Mouse (Mus musculus) embryonic facial prominence, embryonic 10.5 days (tissue): ENCODE measurements around the gene Col6a5. TPM values are rescaled to one million over a fixed set of nuclear protein-coding genes. Genes with fewer than 3 reads are reported as not detected.

Source experiments
- DNase-seq: peaks from one replicate; pipeline ENCODE4 v3.0.0-alpha.2; 2017; ENCODE audit warnings: low spot score
- H3K27ac ChIP-seq: fragments of 300-500 bp; sonication (generic); replicated peaks from 2 replicates; pipeline ENCODE4 v1.5.1; 2016; ENCODE audit warnings: mild to moderate bottlenecking
- H3K27me3 ChIP-seq: fragments of 300-500 bp; sonication (generic); replicated peaks from 2 replicates; pipeline ENCODE4 v1.6.1; 2016; ENCODE audit warnings: low read depth, mild to moderate bottlenecking; ENCODE audit not compliant: poor library complexity, severe bottlenecking
- H3K36me3 ChIP-seq: fragments of 300-500 bp; sonication (generic); replicated peaks from 2 replicates; pipeline ENCODE4 v1.6.1; 2016; ENCODE audit warnings: mild to moderate bottlenecking, moderate library complexity
- H3K4me1 ChIP-seq: fragments of 300-500 bp; sonication (generic); 2 replicates; pipeline ENCODE4 v1.6.1; 2016
- H3K4me3 ChIP-seq: fragments of 300-500 bp; sonication (generic); 2 replicates; pipeline ENCODE4 v1.5.1; 2016; ENCODE audit warnings: mild to moderate bottlenecking, moderate library complexity
- H3K9me3 ChIP-seq: fragments of 300-500 bp; sonication (generic); 2 replicates; pipeline ENCODE4 v1.6.1; 2016; ENCODE audit warnings: mild to moderate bottlenecking
- WGBS: fragments of 180-500 bp; shearing (Covaris S2); methylation state at CpG from one replicate; pipeline ENCODE4 v1.1.7; 2016; 5-methylcytosine and 5-hydroxymethylcytosine counted together
- polyA plus RNA-seq: library from polyadenylated mRNA; unstranded; fragments of >200 nt; fragmentation: Nextera tagmentation; extraction: Ambion mirVana; gene quantifications from 2 replicates; pipeline ENCODE4 v1.2.1, GENCODE M21; 2016

Col6a5 gene
- not detected in 2 replicates for polyA plus RNA-seq

DNA sequence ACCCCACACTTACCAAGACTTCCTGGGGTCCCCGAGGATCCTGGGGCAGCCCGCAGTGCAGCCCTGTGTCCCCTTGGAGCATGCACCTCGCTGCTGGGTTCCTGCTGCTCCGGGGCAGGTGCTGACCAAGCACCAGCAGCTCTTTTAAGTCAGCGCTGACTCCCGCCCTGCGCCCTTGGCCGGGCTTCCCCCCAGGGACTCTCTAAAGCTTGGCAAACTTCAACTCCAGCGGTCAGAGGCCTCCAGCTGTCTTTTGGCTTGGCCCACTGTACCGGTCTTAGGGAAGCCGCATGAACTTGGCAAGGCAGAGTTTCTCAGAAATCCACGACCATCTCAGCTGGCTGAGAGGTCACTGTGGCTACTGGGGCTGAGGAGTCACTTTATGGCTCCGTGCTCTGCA lies at the start of gene Col6a5:
Gene Col6a5 (minus strand): TSS at position 111 of the 400 bp plus-strand sequence.
- Histone ChIP-seq H3K36me3 (no peaks in the 10 kb centered on the region), H3K9me3 (no peaks in the 10 kb centered on the region), H3K27ac (no peak within 1 kb of the TSS), H3K4me1 (peaks cover 11% of the 10 kb centered on the region), H3K4me3 (no peak within 1 kb of the TSS), H3K27me3 (peaks cover 16% of the 10 kb centered on the region)
- DNase-seq, result no peak
- 18% methylated on average over 13 of the region's 13 CpGs for WGBS

DNA sequence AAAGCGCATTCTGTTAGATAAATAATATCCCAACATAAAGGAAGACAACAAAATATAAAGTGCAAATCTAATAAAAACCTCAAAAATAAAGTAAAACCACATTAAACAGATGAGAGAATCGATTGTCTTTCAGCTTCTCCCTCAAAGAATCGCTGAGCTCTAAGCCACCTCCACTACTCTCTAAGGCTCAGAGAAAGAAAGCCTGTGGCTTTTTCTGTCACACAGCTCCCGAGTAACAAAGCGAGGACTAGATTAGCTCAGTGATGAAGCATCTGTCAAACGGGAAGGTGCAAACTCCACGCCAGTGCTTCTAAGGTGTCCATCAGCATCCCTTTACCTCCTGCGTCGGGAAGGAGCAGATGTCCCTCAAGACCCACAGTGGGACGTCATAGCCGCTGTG lies 37.5 kb upstream of the Col6a5 start:
- Histone ChIP-seq H3K9me3 (no peaks in the 10 kb centered on the region), H3K27ac (no peak overlapping the region), H3K4me1 (peaks cover 12% of the 10 kb centered on the region), H3K4me3 (no peak overlapping the region), H3K27me3 (no peaks in the 10 kb centered on the region), H3K36me3 (no peaks in the 10 kb centered on the region)
- no peak for DNase-seq
- WGBS, result 69% methylated on average over 11 of the region's 11 CpGs

DNA sequence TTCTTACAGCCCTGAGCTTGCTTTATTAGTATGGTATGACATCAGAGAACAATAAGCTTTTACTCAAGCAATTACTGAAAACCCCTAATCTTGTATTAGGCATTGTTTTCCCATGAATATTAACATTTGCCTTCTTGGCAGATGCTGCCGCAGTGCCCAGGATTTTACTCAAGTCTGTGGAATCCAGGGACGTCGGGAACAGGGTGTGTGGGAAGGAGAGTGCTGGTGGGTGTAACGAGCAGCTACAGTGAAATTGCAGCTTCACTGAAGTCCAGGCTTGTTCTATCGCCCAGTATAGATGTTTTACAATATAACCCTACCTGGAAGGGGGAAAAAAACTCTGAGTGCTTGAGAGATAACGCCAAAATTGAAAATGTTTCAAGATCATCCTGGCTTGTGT lies 32.0 kb upstream of the Col6a5 start:
- H3K4me3 ChIP-seq, result no peak overlapping the region

DNA sequence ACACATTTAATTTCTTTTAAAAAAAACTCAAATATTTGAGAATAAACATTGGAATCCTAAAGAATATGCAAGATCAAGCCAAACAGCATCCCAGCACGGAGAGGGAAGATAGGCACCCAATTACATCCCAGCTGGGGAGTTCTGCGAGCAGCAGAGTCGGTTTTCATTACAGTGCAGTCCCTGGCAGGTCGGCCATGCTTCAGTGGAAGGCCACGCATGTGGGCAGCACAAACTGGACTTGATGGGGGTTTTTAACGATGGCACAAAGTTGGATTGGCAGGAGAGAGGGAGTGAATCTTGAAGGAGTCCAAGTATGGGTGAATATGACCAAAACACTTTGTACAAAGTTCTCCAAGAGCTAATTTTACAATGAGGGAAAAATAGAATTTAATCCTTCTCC lies 29.7 kb upstream of the Col6a5 start:
- 80% methylated on average over 6 of the region's 6 CpGs for WGBS
- H3K27ac ChIP-seq, result no peak overlapping the region

More for the DNA sequence above, 32.0 kb upstream of the Col6a5 start:
- Histone ChIP-seq H3K36me3 (no peaks in the 10 kb centered on the region), H3K27ac (no peak overlapping the region), H3K27me3 (no peaks in the 10 kb centered on the region), H3K4me1 (no peaks in the 10 kb centered on the region), H3K9me3 (no peaks in the 10 kb centered on the region)
- no peak for DNase-seq
- 81% methylated on average over 6 of the region's 6 CpGs for WGBS

DNA sequence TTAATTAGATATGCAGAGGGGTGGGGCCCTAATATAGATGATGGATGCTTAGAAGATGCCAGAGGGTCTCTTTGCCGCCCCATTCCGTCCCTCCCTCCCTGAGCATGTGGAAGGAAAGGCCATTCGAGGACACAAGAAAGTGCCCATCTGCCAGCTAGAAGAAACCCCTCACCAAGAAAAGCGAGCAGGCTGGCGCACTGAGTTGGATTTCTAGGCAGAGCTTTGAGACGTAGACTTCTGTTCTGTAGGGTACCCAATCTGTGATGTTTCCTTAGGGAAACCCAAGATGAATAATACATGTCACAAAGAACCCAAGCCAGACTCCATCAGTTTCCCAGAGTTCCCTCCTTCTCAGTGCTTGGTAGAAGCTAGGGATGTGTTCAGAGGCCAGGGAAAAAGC lies 29.0 kb upstream of the Col6a5 start:
- H3K36me3 ChIP-seq, result no peaks in the 10 kb centered on the region
- WGBS, result 89% methylated on average over 6 of the region's 6 CpGs
- H3K27ac ChIP-seq, result no peak overlapping the region

More for the DNA sequence above, 29.7 kb upstream of the Col6a5 start:
- no peaks in the 10 kb centered on the region for H3K9me3 ChIP-seq
- peaks cover 1% of the 10 kb centered on the region; the same call in 1 of the 2 replicates for H3K4me1 ChIP-seq
- DNase-seq, result no peak
- H3K4me3 ChIP-seq, result no peak overlapping the region
- no peaks in the 10 kb centered on the region for H3K27me3 ChIP-seq
- H3K36me3 ChIP-seq, result no peaks in the 10 kb centered on the region

DNA sequence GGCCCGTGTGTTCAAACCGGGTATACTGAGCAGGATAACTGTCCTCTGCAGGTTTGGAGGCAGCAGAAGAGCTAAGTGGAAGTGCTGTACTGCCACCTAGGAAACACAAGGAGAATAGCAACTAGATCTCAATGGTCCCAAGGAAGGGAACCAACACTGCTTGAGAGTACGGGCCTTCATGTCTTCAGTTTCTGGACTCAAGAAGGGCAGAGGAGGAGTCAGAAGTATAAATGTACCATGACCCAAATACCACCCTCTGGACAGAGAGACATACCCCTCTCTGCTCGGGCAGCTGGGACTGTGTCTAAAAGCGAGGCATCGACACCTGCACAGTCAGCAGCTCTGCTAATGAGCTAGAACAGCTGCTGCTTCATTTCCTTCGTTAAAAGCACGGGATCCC lies 27.7 kb upstream of the Col6a5 start:
- H3K4me1 ChIP-seq, result peaks cover 4% of the 10 kb centered on the region; the same call in 1 of the 2 replicates
- DNase-seq, result no peak

More for the DNA sequence above, 29.0 kb upstream of the Col6a5 start:
- no peaks in the 10 kb centered on the region for H3K9me3 ChIP-seq
- no peak overlapping the region for H3K4me3 ChIP-seq
- H3K4me1 ChIP-seq, result peaks cover 4% of the 10 kb centered on the region; the same call in 1 of the 2 replicates
- H3K27me3 ChIP-seq, result no peaks in the 10 kb centered on the region
- no peak for DNase-seq

DNA sequence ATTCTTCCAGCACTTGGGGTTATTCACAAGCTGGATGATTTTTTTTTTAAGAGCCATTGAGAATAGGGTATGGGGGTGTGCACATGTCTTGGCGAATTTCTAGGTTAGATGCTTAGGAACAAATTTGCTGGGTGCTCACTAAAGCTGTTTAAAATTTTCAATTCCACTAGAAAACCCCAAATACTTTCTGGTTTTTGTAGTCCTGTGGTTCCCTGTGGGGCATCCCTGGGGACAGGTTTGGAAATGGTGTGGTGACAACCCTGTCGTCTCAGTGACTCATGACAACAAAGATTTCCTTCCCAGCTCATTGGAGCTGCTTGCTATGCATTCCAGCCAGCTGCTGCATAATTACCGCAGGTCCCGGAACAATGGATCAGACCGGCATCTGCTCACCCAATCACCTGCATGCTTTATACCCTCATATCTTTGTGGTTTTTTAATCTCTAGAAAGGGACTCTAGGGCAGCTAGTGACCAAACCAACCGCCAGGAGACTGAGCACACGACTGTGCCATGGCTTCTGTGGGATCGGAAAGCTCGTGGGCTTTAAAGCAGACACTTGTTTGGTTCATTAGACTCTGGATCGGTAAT lies 24.6 kb upstream of the Col6a5 start:
- Histone ChIP-seq H3K4me3 (no peak overlapping the region), H3K36me3 (no peaks in the 10 kb centered on the region), H3K27me3 (no peaks in the 10 kb centered on the region), H3K4me1 (peaks cover 8% of the 10 kb centered on the region), H3K9me3 (no peaks in the 10 kb centered on the region), H3K27ac (no peak overlapping the region)
- no peak for DNase-seq
- WGBS, result 26% methylated on average over 10 of the region's 10 CpGs

More for the DNA sequence above, 27.7 kb upstream of the Col6a5 start:
- no peaks in the 10 kb centered on the region for H3K36me3 ChIP-seq
- WGBS, result 76% methylated on average over 8 of the region's 8 CpGs
- no peaks in the 10 kb centered on the region for H3K27me3 ChIP-seq
- H3K27ac ChIP-seq, result no peak overlapping the region
- H3K4me3 ChIP-seq, result no peak overlapping the region
- no peaks in the 10 kb centered on the region for H3K9me3 ChIP-seq

DNA sequence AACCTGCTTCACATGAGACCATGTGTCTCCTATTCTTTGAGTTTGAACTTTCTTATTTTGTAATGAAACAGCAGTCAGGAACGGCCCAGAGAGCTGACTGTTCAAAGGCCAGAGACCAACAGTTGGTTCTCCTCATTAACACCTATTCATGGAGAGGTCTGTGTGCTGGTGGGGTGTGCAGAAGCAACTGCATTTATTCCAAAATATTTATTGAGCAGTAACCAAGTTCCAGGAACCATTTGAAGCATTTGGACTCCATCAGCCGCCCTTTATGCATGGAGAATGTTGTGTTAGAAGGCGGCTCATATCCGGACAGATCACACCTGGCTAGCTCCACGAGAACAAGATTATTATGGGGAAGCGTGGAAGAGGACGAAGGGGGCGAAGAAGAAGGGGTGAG lies 18.0 kb upstream of the Col6a5 start:
- H3K27ac ChIP-seq, result no peak overlapping the region
- H3K4me1 ChIP-seq, result peaks cover 4% of the 10 kb centered on the region; the same call in 1 of the 2 replicates
- no peaks in the 10 kb centered on the region for H3K9me3 ChIP-seq
- DNase-seq, result no peak
- WGBS, result 92% methylated on average over 8 of the region's 8 CpGs
- no peak overlapping the region for H3K4me3 ChIP-seq
- H3K27me3 ChIP-seq, result peaks cover 25% of the 10 kb centered on the region
- no peaks in the 10 kb centered on the region for H3K36me3 ChIP-seq

DNA sequence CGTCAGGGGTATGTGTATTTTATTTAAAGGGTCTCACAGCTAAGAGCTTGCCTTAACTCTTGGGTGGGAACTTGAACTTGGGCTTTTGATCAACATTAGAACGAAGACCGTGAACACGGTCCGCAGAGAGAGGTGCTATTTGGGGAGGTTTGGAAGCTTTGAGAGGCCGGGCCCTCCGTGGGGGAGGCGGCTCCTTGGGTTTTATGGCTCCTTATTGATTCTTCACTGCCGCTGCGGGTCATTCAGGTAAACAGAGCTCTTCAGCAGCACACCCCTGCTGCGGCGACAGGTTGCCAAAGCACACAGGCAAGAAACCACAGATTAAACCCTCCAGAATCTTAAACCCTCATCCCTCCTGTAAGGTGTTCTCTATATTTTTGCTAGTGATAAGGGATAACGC lies 16.4 kb upstream of the Col6a5 start:
- DNase-seq, result no peak
- no peak overlapping the region for H3K4me3 ChIP-seq
- H3K4me1 ChIP-seq, result peaks cover 4% of the 10 kb centered on the region; the same call in 1 of the 2 replicates
- H3K36me3 ChIP-seq, result no peaks in the 10 kb centered on the region
- no peaks in the 10 kb centered on the region for H3K9me3 ChIP-seq
- peaks cover 25% of the 10 kb centered on the region for H3K27me3 ChIP-seq
- WGBS, result 25% methylated on average over 13 of the region's 13 CpGs
- no peak overlapping the region for H3K27ac ChIP-seq

DNA sequence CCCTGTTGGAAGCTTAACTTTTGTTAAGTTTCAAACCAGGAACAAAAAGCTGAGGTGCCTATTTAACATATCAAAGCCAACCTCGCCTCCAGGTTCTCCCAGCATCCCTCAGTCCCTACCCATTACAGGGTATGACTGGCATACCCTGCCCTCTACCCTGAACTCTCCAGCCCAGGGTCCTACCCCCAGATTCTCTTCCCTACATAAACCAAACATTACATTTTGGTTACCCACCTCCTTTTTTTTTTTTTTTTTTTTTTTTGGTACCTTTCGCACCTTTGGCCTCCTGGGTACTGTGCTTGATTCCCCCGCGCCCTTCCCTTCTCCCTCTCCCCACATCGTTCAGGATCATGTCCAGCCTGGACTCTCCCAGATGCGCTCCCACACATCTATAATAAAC lies 15.9 kb upstream of the Col6a5 start:
- WGBS, result 40% methylated on average over 6 of the region's 6 CpGs
- Histone ChIP-seq H3K27ac (no peak overlapping the region), H3K27me3 (peaks cover 25% of the 10 kb centered on the region), H3K9me3 (no peaks in the 10 kb centered on the region), H3K36me3 (no peaks in the 10 kb centered on the region), H3K4me3 (no peak overlapping the region), H3K4me1 (peaks cover 4% of the 10 kb centered on the region; the same call in 1 of the 2 replicates)
- no peak for DNase-seq

DNA sequence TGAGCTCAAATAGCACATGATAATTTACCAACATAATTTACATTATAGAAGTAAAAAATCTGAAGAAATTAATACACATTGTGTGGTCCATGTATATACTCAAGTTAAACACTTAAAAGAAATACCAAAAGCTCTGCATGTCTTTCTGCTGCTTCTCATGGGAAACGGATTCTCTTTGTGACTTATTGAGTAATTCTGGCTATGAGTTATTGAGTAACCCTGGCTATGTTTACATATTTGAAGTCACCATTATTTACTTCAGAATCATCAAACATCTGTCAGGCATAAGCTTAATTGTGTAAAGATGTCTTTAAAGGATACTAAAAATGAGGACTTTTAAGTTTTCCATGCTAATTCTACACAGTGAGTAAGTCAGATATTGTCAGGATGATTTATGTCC lies 13.3 kb upstream of the Col6a5 start:
- peaks cover 25% of the 10 kb centered on the region for H3K27me3 ChIP-seq
- no peaks in the 10 kb centered on the region for H3K9me3 ChIP-seq
- DNase-seq, result no peak
- H3K36me3 ChIP-seq, result no peaks in the 10 kb centered on the region
- 91% methylated on average over 1 of the region's 1 CpGs for WGBS
- H3K4me1 ChIP-seq, result no peaks in the 10 kb centered on the region
- H3K4me3 ChIP-seq, result no peak overlapping the region
- H3K27ac ChIP-seq, result no peak overlapping the region

DNA sequence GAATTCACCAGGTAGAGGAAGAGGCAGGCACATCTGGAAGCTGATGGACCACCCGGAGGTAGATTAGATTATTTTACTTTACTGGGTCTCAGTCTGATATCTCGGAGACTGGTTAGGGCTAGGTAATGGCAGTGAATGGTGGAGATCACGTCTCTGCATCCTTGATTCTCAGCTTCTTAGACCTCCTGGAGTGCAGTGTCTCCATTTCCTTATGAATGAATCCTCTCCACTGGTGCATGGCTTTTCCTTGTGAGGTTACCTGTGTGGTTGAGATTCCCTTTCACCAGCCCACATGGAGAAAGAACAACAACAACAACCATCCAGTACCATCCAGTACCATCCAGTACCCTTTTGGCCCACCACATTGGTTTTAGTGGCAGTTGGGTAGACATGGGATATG lies 11.6 kb upstream of the Col6a5 start:
- no peaks in the 10 kb centered on the region for H3K4me1 ChIP-seq
- peaks cover 16% of the 10 kb centered on the region for H3K27me3 ChIP-seq
- H3K36me3 ChIP-seq, result no peaks in the 10 kb centered on the region
- no peak overlapping the region for H3K4me3 ChIP-seq
- H3K27ac ChIP-seq, result no peak overlapping the region
- 87% methylated on average over 3 of the region's 3 CpGs for WGBS
- H3K9me3 ChIP-seq, result no peaks in the 10 kb centered on the region
- no peak for DNase-seq

DNA sequence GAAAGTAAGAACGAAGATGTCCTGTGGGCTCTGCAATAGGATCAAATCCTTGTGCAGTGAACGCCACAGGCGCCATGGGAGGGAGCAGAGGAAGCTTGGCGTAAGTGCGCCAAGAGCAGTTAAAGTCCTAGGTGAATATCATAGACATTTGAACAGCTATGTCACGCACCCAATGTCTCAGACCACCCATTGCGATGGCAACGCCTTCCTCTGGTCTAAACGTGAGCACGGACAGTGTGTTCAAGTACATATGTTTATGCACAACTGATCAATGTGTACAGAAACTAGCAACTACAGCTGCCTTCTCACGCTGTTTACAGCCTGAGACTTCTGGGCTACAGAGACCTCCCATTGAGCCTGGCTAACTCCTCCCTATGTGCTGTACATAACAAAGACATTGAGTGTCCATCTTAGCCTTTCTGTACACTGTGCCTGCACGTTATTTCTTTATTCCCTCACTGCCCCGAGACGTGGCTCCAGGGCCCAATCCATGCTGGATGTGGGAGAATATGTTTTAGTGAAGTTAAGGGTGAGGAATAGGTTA lies 11.0 kb upstream of the Col6a5 start:
- WGBS, result 91% methylated on average over 14 of the region's 14 CpGs

More for the DNA sequence above, 11.0 kb upstream of the Col6a5 start:
- H3K9me3 ChIP-seq, result no peaks in the 10 kb centered on the region
- no peaks in the 10 kb centered on the region for H3K36me3 ChIP-seq
- no peak overlapping the region for H3K4me3 ChIP-seq
- no peaks in the 10 kb centered on the region for H3K4me1 ChIP-seq
- no peak for DNase-seq
- H3K27ac ChIP-seq, result no peak overlapping the region
- peaks cover 9% of the 10 kb centered on the region for H3K27me3 ChIP-seq
